Mouse (Mus musculus) retina, adult 2 months (tissue): ENCODE data around the gene Tns3.
"Not testable (repeated sequence)": the region's sequence is repeated elsewhere in the genome, so short reads cannot be mapped to it uniquely, and the experiment has no call there.

ENCODE experiments used
- DNase-seq: peaks from one replicate; pipeline ENCODE4 v3.0.0-alpha.2; 2012; ENCODE audit warnings: low read depth, low spot score

The Tns3 gene

GRCm38 (mm10) chr11:8579789-8580188, 84.5 kb downstream of the Tns3 start:
- no peak for DNase-seq

GRCm38 (mm10) chr11:8575217-8576180, 88.8 kb downstream of the Tns3 start:
- no peak for DNase-seq

- DNase-seq: no peak
These were observed 89.8 kb downstream of the Tns3 start for GRCm38 (mm10) chr11:8574562-8574961.

- DNase-seq: no peak
These were observed 91.6 kb downstream of the Tns3 start for GRCm38 (mm10) chr11:8572762-8573161.

GRCm38 (mm10) chr11:8569232-8570028, 94.9 kb downstream of the Tns3 start:
- DNase-seq: no peak

- DNase-seq: no peak
These were observed 95.5 kb downstream of the Tns3 start for GRCm38 (mm10) chr11:8568829-8569228.

- no peak for DNase-seq
These were observed 98.0 kb downstream of the Tns3 start for GRCm38 (mm10) chr11:8566250-8566853.

GRCm38 (mm10) chr11:8558761-8559282, 105.5 kb downstream of the Tns3 start:
- DNase-seq: no peak

GRCm38 (mm10) chr11:8558258-8558657, 106.1 kb downstream of the Tns3 start:
- DNase-seq: no peak

GRCm38 (mm10) chr11:8557006-8557405, 107.3 kb downstream of the Tns3 start:
- DNase-seq: no peak

- DNase-seq: no peak
These were observed 112.6 kb downstream of the Tns3 start for GRCm38 (mm10) chr11:8551710-8552109.

GRCm38 (mm10) chr11:8547661-8548060, 116.7 kb downstream of the Tns3 start:
- no peak for DNase-seq

- DNase-seq: no peak
These were observed 118.5 kb downstream of the Tns3 start for GRCm38 (mm10) chr11:8545798-8546197.

- no peak for DNase-seq
These were observed 120.0 kb downstream of the Tns3 start for GRCm38 (mm10) chr11:8544355-8544754.

- no peak for DNase-seq
These were observed 123.0 kb downstream of the Tns3 start for GRCm38 (mm10) chr11:8541222-8541815.

- no peak for DNase-seq
These were observed 124.6 kb downstream of the Tns3 start for GRCm38 (mm10) chr11:8539593-8540265.

GRCm38 (mm10) chr11:8537013-8537614, 127.2 kb downstream of the Tns3 start:
- no peak for DNase-seq

GRCm38 (mm10) chr11:8534893-8535292, 129.4 kb downstream of the Tns3 start:
- peak; percentile 9 for DNase-seq

GRCm38 (mm10) chr11:8532771-8533170, 131.6 kb downstream of the Tns3 start:
- not testable (repeated sequence) for DNase-seq

- DNase-seq: no peak
These were observed 132.1 kb downstream of the Tns3 start for GRCm38 (mm10) chr11:8532112-8532747.
